Mouse (Mus musculus) stomach, postnatal 0 days (tissue): ENCODE results near the gene Tmem232. TPM values are rescaled to one million over a fixed set of nuclear protein-coding genes. Genes with fewer than 3 reads are reported as not detected.

Source experiments
- ATAC-seq: fragments of 200-750 bp; cut with Nextera tagmentation; 2 replicates; pipeline ENCODE4 v1.8.0; 2017; ENCODE audit not compliant: low FRiP score, low TSS enrichment
- DNase-seq: peaks from one replicate; pipeline ENCODE4 v3.0.0-alpha.2; 2016; ENCODE audit warnings: low spot score
- H3K27ac ChIP-seq: fragments of 300-500 bp; sonication (generic); replicated peaks from 2 replicates; pipeline ENCODE4 v1.5.1; 2014; ENCODE audit warnings: mild to moderate bottlenecking, control low read depth
- H3K27me3 ChIP-seq: fragments of 300-500 bp; sonication (generic); 2 replicates; pipeline ENCODE4 v1.6.1; 2014; ENCODE audit warnings: low read length; ENCODE audit not compliant: control insufficient read depth, insufficient read depth
- H3K36me3 ChIP-seq: fragments of 300-500 bp; sonication (generic); 2 replicates; pipeline ENCODE4 v1.6.1; 2014; ENCODE audit warnings: low read length, mixed read lengths; ENCODE audit not compliant: control insufficient read depth, insufficient read depth
- H3K4me1 ChIP-seq: fragments of 300-500 bp; sonication (generic); replicated peaks from 2 replicates; pipeline ENCODE4 v1.6.1; 2014; ENCODE audit warnings: antibody characterized with exemption; ENCODE audit not compliant: control insufficient read depth, insufficient read depth
- H3K4me2 ChIP-seq: fragments of 300-500 bp; sonication (generic); replicated peaks from 2 replicates; pipeline ENCODE4 v1.6.1; 2014; ENCODE audit warnings: low read depth, mild to moderate bottlenecking, control low read depth, moderate library complexity
- H3K4me3 ChIP-seq: fragments of 300-500 bp; sonication (generic); 2 replicates; pipeline ENCODE4 v1.5.1; 2014; ENCODE audit warnings: low read depth, low read length, control low read depth
- H3K9ac ChIP-seq: fragments of 300-500 bp; sonication (generic); 2 replicates; pipeline ENCODE4 v1.6.1; 2014; ENCODE audit warnings: mild to moderate bottlenecking, low read length, control low read depth, mixed read lengths
- H3K9me3 ChIP-seq: fragments of 300-500 bp; sonication (generic); 2 replicates; pipeline ENCODE4 v1.6.1; 2016; ENCODE audit warnings: low read length; ENCODE audit not compliant: control insufficient read depth
- CTCF ChIP-seq: IDR thresholded peaks from 2 replicates; pipeline ENCODE4 v1.5.1; 2016; ENCODE audit warnings: antibody characterized with exemption, low read depth, mild to moderate bottlenecking, moderate library complexity
- EP300 ChIP-seq: optimal IDR thresholded peaks from 2 replicates; pipeline ENCODE3; 2016; ENCODE audit warnings: antibody characterized with exemption
- WGBS: fragments of 180-500 bp; shearing (Covaris S2); extraction: QIAGEN DNeasy Blood & Tissue Kit; methylation state at CpG from one replicate; pipeline ENCODE4 v1.1.7; 2014; 5-methylcytosine and 5-hydroxymethylcytosine counted together
- polyA plus RNA-seq: library from polyadenylated mRNA; unstranded; fragments of >200 nt; fragmentation: Nextera tagmentation; extraction: Ambion mirVana; gene quantifications from 2 replicates; pipeline ENCODE4 v1.2.1, GENCODE M21; 2015

Tmem232 gene
- polyA plus RNA-seq, 1 experiment from 2014 or later = not detected

GRCm38 (mm10) chr17:65405309-65405708, 135.3 kb downstream of the Tmem232 start:
- no peak overlapping the region for H3K4me2 ChIP-seq
- no peak for ATAC-seq
- no peak for TF ChIP-seq EP300
- TF ChIP-seq CTCF = no peak
- 46% methylated on average over 9 of the region's 9 CpGs for WGBS
- H3K4me1 ChIP-seq = no peaks in the 10 kb centered on the region
- H3K36me3 ChIP-seq = no peaks in the 10 kb centered on the region
- DNase-seq = no peak
- no peak overlapping the region for H3K27ac ChIP-seq
- no peak overlapping the region for H3K4me3 ChIP-seq
- H3K9me3 ChIP-seq = no peaks in the 10 kb centered on the region
- H3K9ac ChIP-seq = no peak overlapping the region
- H3K27me3 ChIP-seq = no peaks in the 10 kb centered on the region

GRCm38 (mm10) chr17:65400914-65401313, 139.7 kb downstream of the Tmem232 start:
- no peaks in the 10 kb centered on the region for H3K4me1 ChIP-seq
- no peaks in the 10 kb centered on the region for H3K27me3 ChIP-seq
- H3K4me2 ChIP-seq = no peak overlapping the region
- no peaks in the 10 kb centered on the region for H3K36me3 ChIP-seq
- WGBS = 83% methylated on average over 1 of the region's 1 CpGs
- TF ChIP-seq CTCF (no peak), EP300 (no peak)
- no peak for DNase-seq
- ATAC-seq = no peak
- no peaks in the 10 kb centered on the region for H3K9me3 ChIP-seq
- no peak overlapping the region for H3K4me3 ChIP-seq
- H3K27ac ChIP-seq = no peak overlapping the region
- H3K9ac ChIP-seq = no peak overlapping the region

- Histone ChIP-seq H3K27ac (no peak overlapping the region), H3K4me3 (no peak overlapping the region), H3K36me3 (no peaks in the 10 kb centered on the region), H3K9me3 (no peaks in the 10 kb centered on the region), H3K27me3 (no peaks in the 10 kb centered on the region), H3K4me1 (no peaks in the 10 kb centered on the region), H3K9ac (no peak overlapping the region), H3K4me2 (no peak overlapping the region)
- no peak for ATAC-seq
- no peak for DNase-seq
- 71% methylated on average over 9 of the region's 9 CpGs for WGBS
- TF ChIP-seq EP300 = no peak
- TF ChIP-seq CTCF = no peak
These were observed 156.1 kb downstream of the Tmem232 start for GRCm38 (mm10) chr17:65384411-65384962.

GRCm38 (mm10) chr17:65370034-65370780, 170.4 kb downstream of the Tmem232 start:
- Histone ChIP-seq H3K4me2 (no peak overlapping the region), H3K27me3 (no peaks in the 10 kb centered on the region), H3K4me1 (no peaks in the 10 kb centered on the region), H3K9ac (no peak overlapping the region), H3K9me3 (no peaks in the 10 kb centered on the region), H3K27ac (no peak overlapping the region), H3K36me3 (no peaks in the 10 kb centered on the region), H3K4me3 (no peak overlapping the region)
- TF ChIP-seq EP300 = no peak
- TF ChIP-seq CTCF = no peak
- ATAC-seq (no peak), DNase-seq (peak; percentile 42)
- WGBS = 20% methylated on average over 7 of the region's 7 CpGs

- Histone ChIP-seq H3K4me3 (no peak overlapping the region), H3K9me3 (no peaks in the 10 kb centered on the region), H3K27ac (no peak overlapping the region), H3K4me1 (no peaks in the 10 kb centered on the region), H3K27me3 (no peaks in the 10 kb centered on the region), H3K4me2 (no peak overlapping the region), H3K36me3 (no peaks in the 10 kb centered on the region), H3K9ac (no peak overlapping the region)
- DNase-seq = no peak
- ATAC-seq = no peak
- TF ChIP-seq EP300 (no peak), CTCF (no peak)
- 44% methylated on average over 3 of the region's 3 CpGs for WGBS
These were observed 174.9 kb downstream of the Tmem232 start for GRCm38 (mm10) chr17:65365535-65366254.

GRCm38 (mm10) chr17:65351836-65352235, 188.7 kb downstream of the Tmem232 start:
- DNase-seq = no peak
- no peak overlapping the region for H3K4me2 ChIP-seq
- H3K9me3 ChIP-seq = no peaks in the 10 kb centered on the region
- H3K9ac ChIP-seq = no peak overlapping the region
- H3K4me3 ChIP-seq = no peak overlapping the region
- no peaks in the 10 kb centered on the region for H3K36me3 ChIP-seq
- TF ChIP-seq EP300 (no peak), CTCF (no peak)
- no peaks in the 10 kb centered on the region for H3K4me1 ChIP-seq
- ATAC-seq = no peak
- H3K27me3 ChIP-seq = no peaks in the 10 kb centered on the region
- WGBS = 81% methylated on average over 8 of the region's 8 CpGs
- H3K27ac ChIP-seq = no peak overlapping the region
